Mouse (Mus musculus) heart, adult 2 months (tissue): ENCODE results near the gene Slc51a.

Experiments
- CTCF ChIP-seq: fragments of 200-600 bp; IDR thresholded peaks from 2 replicates; pipeline ENCODE4 v1.8.1; 2022; ENCODE audit warnings: antibody characterized with exemption, mild to moderate bottlenecking, moderate library complexity
- POLR2A ChIP-seq: fragments of 200-500 bp; IDR thresholded peaks from 2 replicates; pipeline ENCODE4 v1.6.1; 2011; ENCODE audit warnings: mild to moderate bottlenecking, low read depth, low read length, control low read depth; ENCODE audit not compliant: insufficient read depth

GRCm38 (mm10) chr16:32456086-32456485 lies 31.6 kb downstream of the Slc51a start:
- no peak for TF ChIP-seq CTCF
- TF ChIP-seq POLR2A, result no peak
